Mouse (Mus musculus) testis, adult 2 months (tissue): ENCODE data around the gene Csad.

ENCODE experiments used
- CTCF ChIP-seq: fragments of 200-500 bp; IDR thresholded peaks from 2 replicates; pipeline ENCODE4 v1.5.1; 2012; ENCODE audit warnings: low read depth, mild to moderate bottlenecking, inconsistent platforms, low read length, moderate library complexity; ENCODE audit not compliant: control insufficient read depth, insufficient read depth, insufficient replicate concordance
- POLR2A ChIP-seq: fragments of 200-500 bp; IDR thresholded peaks from 2 replicates; pipeline ENCODE4 v1.6.1; 2012; ENCODE audit warnings: low read depth, mild to moderate bottlenecking, inconsistent platforms, low read length, moderate library complexity; ENCODE audit not compliant: control insufficient read depth

- TF ChIP-seq CTCF = no peak
- no peak for TF ChIP-seq POLR2A
Measured at GRCm38 (mm10) chr15:102239851-102240250, 35.3 kb upstream of the Csad start.
